Mouse (Mus musculus) frontal cortex, adult 2 months (tissue): ENCODE data around the gene Anxa11. TPM values are rescaled to one million over a fixed set of nuclear protein-coding genes. Genes with fewer than 3 reads are reported as not detected.
"Not testable (repeated sequence)": the region's sequence is repeated elsewhere in the genome, so short reads cannot be mapped to it uniquely, and the experiment has no call there.

Source experiments
- DNase-seq, 2 experiments: peaks; one replicate each; pipeline ENCODE4 v3.0.0; 2022; ENCODE audit warnings: low spot score in 1 of 2; ENCODE audit errors: extremely low spot score in 1 of 2
- polyA plus RNA-seq: library from polyadenylated mRNA; depleted of rRNA; stranded (reverse); fragments of >200 nt; gene quantifications from 2 replicates; pipeline ENCODE4 v1.2.3, GENCODE M21; 2012

The Anxa11 gene
- polyA plus RNA-seq, 1 experiment = 21.5 TPM

DNA sequence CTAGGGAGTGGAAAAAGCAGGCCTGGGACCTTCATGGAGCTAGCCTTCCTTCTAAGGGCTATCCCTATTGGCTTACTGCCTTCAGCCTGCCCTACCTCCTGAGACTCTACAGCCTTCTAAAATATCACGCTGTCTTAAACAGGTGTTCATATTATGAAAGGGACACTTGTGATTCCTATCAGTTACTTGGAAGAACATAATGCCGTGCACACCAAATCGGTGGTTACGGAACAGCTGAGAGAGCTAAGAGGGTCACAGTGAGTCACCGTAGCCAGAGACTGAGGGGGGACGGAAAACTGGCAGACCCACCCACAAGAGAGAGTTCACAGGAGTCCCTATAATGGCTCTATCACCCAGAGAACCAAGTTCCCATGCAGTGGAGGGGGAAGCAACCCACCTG, 24.4 kb downstream of the Anxa11 start:
- DNase-seq = no peak

DNA sequence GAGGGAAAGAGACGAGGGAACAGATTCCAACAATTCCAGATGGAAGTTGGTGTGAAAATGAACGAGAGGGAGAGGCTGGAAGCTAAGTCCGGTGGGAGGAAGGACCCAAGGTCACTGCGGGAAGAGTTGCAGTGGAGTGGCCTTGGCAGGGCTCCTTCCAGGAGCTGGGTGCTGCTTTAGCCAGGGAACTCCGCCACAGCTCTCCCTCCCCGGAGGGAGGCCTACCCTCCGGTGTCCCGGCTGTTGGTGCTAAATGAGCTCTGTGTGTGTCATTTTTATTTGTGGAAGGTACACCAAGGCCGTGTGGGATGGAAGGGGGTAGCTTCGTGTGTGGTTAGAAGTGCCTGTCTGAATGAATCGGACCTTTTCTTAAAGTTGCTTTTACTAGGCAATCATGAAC, 24.9 kb downstream of the Anxa11 start:
- DNase-seq = no peak

DNA sequence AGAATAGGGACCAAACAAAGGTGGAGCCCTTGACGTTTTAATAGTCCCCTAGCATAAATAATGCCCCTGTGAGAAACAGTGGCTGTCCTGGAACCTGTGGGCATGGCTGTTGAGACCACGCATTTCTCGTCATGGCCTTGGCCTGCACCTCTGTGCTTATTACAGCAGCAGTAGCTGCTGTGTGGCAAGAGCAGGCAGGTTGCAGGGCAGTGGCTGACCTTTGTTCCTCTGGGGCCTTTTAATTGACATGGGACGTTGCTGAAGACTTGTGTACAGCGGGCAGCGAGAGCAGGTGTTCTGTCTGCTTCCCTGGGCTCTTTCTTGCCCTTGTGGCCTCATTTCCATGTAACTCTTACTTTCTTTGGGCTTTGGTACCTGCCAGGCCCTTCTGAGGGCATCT, 25.9 kb downstream of the Anxa11 start:
- no peak for DNase-seq

DNA sequence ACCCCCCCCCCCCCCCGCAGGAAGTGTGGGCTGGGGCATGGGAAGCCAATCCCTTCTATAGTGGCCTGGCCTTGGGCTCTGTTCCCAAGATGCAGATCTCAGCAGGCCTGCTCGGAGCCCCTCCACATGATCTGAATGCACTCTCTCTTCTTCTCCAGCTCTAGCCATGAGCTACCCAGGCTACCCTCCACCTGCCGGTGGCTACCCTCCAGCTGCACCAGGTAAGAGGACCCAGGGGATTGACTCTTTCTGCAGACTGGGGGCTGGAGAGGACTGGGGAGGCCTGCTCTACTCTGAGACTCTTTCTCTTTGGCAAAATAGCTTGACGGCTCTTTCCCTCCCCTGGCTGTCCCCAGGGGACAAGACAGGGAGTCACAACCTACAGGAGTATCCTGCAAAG, 26.8 kb downstream of the Anxa11 start:
- DNase-seq = no peak

DNA sequence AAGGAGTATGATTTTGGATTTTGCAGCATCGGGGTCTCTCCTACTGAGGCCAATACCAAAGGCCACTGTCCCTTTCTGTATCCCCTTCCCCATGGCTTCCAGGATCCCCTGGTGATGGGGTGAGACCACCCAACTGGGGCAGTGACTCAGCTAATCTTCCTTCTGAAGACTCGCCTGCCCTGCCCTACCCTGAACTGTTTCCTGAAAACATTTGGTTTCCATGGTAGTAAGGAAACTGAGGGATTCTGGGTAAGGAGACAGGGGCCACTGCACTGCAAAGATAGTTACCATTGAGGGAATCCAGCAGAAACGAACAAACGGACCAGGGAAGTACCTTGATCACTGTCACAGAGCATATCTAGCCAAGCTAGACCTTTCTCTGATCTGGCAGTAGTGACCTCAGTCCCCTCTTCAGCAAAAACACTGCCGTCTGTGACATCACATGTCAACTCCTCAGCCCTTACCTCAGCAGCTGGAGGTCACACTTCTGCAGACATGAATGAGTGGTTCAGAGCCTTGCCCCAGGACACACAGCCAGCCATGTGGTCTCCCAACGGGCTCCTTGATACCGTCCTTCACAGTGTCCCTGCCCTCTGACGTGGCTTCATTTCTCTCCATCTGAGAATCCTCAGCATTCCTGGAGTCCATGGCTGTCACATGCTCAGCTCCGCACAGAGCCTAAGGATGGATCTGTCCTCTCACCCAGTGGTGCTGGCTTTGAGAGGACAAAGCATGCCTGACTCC, 27.4 kb downstream of the Anxa11 start:
- no peak for DNase-seq

DNA sequence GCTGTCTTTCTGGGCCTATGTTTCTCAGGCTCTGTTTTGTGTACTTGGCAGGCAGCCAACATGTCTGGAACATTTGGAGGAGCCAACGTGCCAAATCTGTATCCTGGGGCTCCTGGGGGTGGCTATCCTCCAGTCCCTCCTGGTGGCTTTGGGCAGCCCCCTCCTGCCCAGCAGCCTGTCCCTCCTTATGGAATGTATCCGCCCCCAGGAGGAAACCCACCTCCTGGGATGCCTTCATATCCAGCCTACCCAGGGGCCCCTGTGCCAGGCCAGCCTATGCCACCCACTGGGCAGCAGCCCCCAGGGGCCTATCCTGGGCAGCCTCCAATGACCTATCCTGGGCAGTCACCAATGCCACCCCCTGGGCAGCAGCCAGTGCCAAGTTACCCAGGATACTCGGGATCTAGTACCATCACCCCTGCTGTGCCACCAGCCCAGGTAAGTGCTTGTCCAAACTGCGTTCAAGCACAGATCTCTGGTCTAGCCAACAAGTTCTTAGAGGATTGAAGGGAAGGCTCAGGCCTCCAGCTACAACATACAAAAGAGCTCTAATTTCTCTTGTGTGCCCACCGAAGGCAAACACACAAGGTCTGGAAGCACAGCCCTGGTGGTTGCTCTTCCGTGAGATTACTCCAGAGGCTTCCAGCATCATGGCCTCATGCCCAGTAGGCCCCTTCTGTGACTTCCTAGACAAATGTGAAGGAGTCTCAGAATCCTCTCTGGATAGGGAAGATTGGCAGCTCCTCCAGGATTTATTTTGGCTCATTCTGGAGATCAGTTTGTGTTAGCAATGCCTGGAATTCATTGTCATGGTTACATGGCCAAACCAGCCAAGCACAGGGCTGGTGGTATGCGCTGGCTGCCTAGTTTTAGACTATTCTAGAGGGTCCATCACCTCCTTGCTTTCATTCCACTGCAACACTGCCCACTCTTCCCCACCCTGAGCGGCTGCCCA, 30.8 kb downstream of the Anxa11 start:
- DNase-seq = peak; percentile 47 to 56

DNA sequence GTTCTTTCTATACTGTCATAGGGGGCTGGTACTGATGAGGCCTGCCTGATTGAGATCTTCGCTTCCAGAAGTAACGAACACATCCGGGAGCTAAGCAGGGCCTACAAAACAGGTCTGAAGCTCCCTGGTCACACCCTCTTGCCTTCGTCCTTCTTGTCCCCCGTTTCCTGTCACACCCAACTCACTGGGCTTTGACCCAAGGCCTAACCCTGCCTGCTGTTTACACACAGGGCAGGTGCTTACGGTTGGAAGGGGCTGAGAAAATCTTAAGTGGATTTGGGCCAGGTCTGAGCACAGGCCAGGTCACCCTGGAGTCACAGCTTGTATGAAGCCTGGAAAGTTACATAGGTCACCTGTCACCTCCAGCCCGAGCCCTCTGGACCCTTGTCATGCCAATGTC, 34.7 kb downstream of the Anxa11 start:
- not testable (repeated sequence) for DNase-seq

DNA sequence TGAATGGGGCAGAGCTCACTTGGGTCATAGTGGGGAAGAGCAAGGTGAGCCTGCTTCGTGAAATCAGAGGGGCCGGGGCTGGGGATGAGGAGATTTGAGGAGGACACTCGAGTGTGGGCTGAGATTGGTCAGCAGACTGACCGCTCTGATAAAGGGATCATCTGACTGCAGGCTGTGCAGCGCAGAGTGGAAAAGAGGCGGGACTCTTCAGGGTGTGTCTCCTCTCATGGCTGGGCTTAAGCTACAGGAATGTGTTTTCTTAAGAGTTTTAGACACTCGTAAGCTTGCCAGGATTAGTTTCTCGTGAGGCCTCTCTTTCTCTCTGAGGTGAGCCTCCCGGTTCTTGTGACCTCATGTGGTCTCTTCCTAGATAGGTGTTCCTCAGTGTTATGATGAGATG, 39.8 kb downstream of the Anxa11 start:
- DNase-seq = not testable (repeated sequence)

DNA sequence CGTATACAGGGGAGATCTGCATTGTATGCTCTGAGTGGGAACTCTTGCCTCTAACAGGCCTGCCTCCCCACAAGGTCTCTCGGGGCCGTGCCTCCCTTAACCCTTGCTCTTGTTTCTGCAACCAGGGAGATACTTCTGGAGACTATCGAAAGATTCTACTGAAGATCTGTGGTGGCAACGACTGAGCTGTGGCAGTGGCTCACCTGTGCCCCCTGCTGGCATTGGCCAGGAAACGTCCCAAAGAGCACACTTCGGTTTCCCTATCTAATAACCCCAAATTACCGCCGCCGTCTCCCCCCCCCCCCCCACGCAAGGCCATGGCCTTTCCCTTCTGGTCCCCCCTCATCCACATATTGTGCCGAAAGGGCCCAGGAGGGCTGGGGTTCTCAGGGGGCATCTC, 43.9 kb downstream of the Anxa11 start:
- not testable (repeated sequence) for DNase-seq

DNA sequence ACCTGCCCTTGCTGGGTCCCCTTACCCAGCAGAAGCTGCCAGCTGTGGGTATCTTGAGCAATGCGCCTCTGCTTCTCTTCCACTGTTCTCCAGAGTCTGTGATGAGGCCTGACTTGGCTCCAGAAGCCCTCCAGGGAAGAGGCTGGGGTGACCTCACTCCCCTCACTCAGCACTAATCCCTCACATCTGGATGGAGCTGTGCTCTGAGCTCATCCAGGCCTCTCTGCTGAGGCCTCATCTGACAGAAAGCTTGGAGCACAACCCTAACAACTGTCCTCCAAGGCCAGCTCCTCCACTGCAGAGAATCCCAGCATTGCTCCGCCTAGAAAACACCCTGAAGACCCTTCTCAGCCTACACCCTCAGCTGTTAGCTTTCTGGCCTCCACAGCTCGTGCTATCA, 52.6 kb downstream of the Anxa11 start:
- DNase-seq = not testable (repeated sequence)

DNA sequence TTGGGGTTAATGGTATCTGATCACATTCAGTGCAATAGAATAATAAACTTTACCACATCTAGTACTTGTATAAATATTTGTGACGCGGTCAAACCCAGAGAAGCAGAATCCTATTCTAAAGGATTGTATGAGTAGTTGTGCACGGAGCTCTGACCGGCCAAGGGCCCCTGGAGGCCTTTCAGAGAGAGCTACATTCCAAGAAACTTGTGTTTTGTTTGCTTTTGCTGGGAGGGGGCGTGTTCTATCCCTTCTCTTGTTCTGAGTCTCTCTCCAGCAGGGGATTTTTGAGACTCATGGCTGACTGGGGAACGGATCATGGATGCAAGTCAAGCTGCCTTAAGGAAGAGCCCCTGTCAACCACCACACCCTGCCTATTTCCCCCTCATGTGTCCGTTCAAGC, 53.7 kb downstream of the Anxa11 start:
- not testable (repeated sequence) for DNase-seq

DNA sequence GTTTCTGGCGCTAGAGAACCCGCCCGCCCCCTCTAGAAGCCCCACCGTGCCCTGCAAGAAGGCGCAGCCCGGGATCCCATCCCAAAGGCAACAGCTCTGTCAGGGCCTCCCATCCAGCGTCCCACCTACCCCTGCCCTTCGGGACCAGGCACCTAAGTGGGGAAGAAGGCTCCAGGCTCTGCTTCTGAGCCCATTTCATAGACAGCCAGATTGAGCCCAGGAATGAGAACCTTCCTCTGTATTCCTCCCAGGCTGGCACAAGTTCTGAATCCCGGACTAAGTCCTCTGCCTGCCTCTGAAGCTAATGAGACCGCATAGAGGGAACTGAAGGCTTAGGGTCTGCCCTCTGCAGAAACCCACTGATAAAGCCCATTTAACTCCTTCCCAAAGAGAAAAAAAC, 61.0 kb downstream of the Anxa11 start, which contains the start of gene Plac9a:
Plac9a (minus strand) TSS at position 101 of the 400 bp plus-strand sequence.
- not testable (repeated sequence) for DNase-seq

DNA sequence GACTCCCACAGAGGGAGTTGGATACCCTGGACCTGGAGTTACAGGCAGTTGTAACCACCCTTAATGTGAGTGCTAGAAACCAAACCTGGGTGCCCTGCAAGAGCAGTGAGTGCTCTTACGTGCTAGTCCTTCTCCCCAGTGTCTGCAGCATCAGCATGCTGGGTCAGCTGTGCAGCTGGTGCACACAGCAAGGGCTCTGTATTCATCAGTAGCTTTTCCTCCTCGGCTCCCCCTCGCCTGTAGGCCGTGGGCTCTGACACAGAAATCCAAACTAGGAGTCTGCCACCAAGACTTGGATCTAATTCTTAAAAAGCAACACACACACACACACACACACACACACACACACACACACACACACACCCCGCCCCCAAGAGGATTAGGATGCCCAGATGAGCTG, 63.3 kb downstream of the Anxa11 start:
- DNase-seq = peak in 1 of 2 experiments; percentile 0

DNA sequence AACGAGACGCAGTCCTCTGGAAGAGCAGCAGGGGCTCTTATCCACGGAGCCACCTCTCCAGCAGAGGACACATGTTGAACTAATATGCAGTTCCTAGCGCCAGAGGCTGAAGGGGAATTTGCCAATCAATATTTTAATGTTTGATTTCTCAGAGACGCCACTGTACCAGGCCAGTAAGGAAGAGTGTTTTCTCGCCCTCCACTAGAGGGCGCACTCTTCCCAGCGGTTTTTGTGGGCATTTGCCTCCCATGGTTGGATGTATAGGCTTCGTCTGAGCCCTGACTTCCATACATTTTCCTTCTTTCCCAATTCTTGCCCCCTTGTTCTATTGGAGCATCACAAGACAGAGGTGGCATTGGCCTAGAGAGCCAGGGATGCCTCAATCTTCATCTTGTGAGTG, 65.3 kb downstream of the Anxa11 start:
- not testable (repeated sequence) for DNase-seq

DNA sequence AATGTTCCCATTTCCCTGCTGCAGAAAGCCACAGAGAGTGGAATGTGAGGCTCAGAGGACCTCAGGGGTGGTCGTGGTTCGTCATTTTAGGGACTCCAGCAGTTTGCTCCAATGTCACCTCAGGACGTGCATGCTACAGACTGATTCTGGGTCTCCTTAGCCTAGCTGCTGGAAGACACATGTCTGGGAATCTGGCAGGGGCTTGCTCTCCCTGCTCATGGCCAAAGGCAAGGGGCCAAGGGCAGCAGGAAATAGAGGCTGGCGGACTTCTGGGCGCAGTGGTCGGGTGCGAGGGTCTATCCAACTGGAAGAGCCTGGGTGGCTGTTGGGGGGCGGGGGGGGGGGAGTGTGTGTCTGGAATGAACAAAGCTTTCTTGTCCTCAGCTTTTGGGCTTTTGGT, 67.0 kb downstream of the Anxa11 start:
- DNase-seq = not testable (repeated sequence)

DNA sequence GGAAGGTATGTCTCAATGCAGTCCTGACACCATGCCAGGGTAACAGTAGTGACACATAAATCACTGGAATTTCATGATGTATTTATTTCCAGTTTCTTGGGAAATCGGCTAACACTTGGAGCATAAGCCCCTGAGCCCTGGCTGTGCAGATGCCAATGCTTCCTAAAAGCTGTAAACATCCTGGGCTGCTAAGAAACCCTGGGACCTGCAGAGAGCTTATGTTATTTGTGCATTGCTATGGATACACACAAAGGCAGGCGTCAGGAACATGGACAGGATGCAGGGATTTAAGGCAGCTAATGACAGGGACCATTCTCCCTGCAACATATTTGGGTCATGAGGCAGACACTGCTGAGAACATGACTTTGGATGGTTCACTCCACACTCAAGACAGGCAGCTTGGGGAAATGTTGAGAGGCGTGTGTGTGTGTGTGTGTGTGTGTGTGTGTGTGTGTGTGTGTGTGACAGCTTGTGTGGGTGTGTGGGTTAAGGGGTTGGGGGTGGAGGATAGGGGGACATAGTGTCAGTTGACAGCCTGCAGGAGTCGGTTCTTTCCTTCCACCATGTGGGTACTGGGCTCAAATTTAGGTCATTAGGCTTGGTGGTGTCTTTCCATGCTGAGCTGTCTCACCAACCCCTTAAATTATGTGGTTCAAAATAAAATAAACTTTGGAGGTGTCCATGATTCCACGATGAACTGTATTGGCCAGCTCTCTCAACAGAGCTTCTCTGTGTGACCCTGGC, 76.6 kb downstream of the Anxa11 start:
- not testable (repeated sequence) for DNase-seq

DNA sequence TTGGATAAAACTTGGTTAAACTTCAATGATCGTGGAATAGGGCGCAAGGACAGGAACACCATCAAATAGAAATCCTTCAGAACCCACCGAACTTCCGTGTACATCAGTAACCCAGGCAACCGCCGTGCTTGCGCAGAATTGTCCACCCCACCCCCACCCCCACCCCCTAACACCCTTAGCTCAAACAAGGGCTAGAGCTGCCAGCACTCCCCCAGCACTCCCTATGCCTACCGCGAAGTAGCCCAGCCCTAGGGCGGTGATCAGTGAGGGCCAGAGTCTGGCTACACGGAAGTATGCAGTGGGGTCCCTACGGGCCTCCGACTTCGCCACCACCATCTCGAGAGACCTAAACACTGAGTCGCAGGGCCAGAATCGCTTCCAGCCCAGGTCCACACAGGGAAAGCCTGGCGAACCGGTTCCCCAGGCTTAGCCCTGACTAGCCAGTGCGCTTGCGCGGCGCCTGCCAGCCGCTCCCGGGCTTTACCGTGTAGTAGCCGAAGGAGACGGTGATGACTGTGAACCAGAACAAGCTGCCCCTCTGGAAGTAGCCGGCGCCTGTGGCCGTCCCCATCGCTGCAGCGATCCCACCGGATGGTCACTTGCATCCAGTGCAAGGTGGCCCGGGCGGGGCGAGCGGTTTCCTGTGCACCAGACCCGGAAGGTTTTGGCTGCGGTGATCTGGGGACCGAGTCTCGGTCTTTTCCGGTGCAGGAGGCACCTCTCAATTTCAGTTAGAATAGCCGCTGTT, 85.0 kb downstream of the Anxa11 start:
- DNase-seq = not testable (repeated sequence)

DNA sequence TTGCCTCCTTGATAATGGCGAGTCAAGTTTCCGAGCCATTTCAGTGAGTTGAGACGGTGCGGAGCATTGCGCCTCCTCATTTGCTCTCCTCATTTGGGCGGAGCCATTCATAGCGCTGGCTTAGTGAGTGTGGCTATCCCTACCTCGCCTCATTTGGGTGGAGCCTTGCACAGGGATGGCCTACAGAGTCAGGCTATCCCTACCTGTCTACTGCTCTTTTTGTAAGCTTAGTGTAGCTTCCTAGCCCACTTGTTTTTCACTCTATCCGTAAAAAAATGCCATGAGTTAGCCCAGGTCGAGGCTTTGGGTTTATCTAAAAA, 85.6 kb downstream of the Anxa11 start, which contains the start of gene Tmem254a:
Tmem254a (minus strand) TSS at position 111 of the 320 bp plus-strand sequence.
- DNase-seq = not testable (repeated sequence)
